Mouse (Mus musculus) kidney, postnatal 36 days (tissue): ENCODE measurements around the gene Khnyn.

Experiments
- DNase-seq, 2 experiments: peaks; one replicate each; pipeline ENCODE4 v3.0.0; 2021 to 2022; ENCODE audit warnings: mixed read lengths in 2 of 2

The Khnyn gene

DNA sequence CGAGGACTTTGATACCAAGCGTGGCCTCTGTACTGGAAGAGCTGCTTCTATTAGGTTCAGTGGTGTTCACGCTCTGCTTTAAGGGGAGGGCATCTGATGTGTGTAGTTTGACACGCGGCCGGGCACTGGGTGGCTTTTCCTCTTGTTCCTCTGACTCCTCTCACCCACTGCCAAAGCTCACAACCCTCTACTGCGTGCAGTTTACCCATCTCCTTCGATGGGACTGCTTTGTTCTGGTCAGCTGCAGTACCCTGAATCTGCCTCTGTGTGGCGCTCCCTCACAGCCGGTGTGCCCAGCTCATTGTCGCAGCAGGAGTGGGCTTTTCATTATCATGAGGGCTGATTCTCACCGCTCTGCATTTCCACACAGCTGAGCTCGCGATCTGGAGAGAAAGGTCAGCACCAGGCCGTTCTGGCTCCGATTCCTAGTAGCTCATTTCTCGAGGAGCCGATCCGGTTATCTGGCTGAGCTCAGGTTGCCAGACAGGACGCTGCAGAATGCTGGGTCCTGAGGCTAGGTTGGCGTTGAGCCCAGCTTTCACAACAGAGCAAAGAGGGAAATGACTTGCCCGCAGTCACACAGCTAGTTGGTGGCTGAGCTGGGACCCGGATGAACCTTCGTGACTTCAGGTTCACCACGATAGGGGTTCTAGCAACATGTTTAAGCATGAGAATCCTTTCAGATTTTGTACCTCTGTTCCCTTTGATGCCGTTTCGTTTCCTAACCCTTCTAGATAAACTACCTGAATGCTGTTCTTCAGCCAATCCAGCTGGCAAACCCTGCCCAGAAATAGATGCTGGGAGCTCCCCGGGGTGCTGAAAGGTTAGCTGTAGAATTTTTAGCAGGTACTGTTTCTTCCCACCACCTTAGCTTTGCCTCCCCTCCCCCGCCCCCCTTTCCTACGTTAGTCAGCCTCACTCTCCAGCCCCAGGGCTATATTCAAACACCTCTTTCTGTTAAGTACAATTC lies 10.7 kb upstream of the Khnyn start:
- peak; percentile 73 to 86 for DNase-seq

DNA sequence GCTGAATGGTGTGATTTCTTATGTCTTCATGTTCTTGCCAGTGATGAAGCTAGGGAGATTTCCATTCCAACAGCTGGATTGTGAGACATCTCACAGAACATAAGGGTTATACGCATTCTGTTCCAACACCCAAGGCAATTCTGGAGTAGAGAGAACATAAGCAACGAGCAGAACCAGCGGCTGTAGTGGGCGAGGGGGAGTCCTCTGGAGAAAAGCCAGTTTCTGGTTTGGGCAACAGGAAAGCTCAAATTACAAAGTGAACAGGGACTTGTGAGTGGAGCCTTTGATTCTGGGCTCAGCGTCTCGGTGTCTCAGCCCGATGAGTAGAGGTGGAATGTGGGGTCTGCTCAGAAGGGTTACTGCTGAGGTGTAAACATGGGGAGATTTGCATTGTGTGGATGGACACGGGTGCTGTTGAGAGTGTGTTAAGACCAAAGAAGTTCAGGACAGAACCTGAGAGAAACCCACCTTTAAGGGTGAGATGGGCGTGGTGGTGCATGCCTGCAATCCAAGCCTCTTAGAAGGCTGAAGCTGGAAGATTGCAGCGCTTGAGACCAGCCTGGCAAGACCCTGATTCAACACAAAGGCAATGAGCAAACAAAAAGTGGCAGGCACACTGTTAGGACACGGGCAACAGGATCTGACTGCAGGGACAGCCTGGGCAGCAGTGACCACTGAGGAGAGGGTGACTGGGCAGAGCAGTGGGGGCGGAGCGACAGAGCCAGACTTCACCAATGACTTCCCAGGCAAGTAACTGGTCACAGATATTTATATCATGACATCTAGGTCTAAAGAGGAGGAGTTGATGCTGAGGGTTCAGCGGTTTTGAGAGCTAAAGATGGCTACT lies 7.1 kb upstream of the Khnyn start:
- DNase-seq: no peak

DNA sequence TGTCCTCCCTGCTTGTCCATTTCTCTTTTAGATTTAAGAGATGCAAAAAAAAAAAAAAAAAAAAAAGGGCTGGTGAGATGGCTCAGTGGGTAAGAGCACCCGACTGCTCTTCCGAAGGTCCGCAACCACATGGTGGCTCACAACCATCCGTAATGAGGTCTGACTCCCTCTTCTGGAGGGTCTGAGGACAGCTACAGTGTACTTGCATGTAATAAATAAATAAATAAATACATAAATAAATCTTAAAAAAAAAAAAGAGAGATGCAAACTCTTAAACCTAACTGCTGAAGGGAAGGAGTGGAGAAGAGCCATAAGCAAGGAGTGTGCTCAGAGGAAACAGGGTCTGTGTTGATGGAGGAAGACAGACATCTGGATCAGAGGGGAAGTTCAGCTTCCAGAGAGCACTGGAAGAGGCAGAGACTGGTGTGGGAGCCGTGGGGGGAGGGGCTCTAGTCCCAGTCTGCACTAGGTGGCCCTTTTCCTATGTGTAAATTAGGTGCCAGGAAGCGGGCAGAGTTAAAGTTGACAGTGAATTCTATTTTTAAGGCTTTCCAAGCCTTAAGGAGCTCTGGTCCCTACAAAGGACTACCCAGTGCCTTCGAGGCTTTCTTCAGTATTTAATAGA lies 6.3 kb upstream of the Khnyn start:
- no peak for DNase-seq

- peak; percentile 88 to 93 for DNase-seq
These were observed 5.1 kb upstream of the Khnyn start for GRCm38 (mm10) chr14:55879623-55880022.

DNA sequence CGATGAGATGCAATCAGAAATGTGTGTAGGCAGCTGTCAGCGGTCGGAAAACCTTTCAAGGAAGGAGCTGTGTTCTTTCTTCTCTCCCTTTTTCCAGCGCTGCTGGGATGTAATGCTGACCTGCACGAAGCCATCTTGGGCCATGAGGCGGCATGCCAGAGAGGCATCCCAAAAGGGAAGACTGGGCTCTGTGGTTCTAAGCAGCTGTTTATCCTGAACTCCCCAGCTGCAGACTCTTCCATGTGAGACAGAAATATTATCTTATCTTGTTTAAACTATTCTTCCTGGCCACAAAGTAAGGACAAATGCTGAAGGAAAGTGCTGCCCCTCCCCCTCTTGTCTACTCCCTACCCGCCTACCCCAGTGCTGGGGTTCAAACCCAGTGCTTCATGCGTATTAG lies 3.8 kb upstream of the Khnyn start:
- DNase-seq: no peak

GRCm38 (mm10) chr14:55882171-55882641 lies 2.5 kb upstream of the Khnyn start:
- peak; percentile 69 to 82 for DNase-seq

DNA sequence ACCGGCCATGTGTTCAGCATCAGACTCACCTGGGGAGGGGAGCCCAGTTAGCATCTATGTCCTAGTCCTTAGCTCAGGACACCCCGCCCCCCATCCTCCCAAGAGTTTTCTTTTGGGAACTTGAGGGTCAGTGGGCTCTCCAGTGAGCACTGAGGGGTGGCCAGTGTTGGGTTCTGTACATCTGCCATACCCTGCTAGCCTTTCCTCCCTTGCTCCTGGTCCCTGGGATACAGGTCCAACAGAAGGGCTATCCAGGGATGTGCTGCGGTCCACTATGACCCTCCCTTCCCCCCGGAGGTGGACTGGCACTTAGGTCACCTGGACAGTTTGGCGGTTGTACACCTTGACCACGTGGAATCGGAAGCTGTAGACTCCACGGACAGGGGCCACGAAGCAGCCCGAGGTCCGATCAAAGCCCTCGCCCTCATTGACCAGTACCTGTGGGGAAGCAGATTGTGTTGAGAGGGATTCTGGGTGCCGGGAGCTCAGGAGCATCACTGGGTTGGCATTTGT lies 1.5 kb upstream of the Khnyn start:
- no peak for DNase-seq

- DNase-seq: no peak
These were observed 1.1 kb upstream of the Khnyn start for GRCm38 (mm10) chr14:55883663-55884062.

DNA sequence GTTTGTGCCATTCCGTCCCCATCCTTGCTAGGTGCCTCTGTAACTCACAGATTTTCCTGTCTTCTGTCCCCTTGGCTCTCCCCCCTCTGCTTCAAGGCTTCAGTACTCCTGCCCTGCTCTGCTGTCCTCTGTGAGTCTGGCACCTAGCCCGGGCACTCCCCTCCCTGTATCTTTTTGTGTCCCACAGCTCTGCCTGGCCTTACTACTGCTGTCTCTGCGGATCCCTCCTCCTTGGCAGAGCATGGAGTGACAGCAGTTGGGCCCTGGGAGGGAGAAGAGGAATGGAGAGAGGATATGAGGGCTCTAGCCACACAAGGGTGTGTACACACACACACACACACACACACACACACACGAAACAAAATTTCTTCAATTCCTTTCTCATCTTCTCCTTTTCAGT lies 581 bp upstream of the Khnyn start, which contains the start of gene Cbln3:
Cbln3 (minus strand) TSS at position 227 of the 400 bp plus-strand sequence.
- DNase-seq: peak; percentile 79 to 83

GRCm38 (mm10) chr14:55885114-55885790 lies 505 bp downstream of the Khnyn start:
- no peak for DNase-seq

DNA sequence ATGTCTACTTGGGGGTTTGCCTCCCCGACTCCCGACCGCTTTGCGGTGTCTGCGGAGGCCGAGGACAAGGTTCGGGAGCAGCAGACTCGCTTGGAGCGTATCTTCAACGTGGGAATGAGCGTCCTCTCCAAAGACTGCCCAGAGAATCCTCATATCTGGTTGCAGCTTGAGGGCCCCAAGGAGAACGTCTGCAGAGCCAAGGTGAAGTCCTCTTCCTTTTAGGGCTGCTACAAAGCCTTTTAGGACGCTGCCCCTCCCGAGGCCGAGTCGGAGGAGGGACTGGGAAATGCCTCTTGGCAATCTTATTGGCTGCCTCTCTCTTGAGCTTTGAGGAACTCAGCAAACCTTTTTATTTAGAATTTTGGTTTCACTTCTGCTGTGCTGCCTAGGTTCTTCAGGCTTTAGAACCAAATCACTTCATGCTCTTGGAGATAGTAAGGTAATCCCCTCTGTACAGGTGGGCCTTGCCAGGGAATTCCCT lies 1.1 kb downstream of the Khnyn start:
- peak; percentile 72 to 73 for DNase-seq

DNA sequence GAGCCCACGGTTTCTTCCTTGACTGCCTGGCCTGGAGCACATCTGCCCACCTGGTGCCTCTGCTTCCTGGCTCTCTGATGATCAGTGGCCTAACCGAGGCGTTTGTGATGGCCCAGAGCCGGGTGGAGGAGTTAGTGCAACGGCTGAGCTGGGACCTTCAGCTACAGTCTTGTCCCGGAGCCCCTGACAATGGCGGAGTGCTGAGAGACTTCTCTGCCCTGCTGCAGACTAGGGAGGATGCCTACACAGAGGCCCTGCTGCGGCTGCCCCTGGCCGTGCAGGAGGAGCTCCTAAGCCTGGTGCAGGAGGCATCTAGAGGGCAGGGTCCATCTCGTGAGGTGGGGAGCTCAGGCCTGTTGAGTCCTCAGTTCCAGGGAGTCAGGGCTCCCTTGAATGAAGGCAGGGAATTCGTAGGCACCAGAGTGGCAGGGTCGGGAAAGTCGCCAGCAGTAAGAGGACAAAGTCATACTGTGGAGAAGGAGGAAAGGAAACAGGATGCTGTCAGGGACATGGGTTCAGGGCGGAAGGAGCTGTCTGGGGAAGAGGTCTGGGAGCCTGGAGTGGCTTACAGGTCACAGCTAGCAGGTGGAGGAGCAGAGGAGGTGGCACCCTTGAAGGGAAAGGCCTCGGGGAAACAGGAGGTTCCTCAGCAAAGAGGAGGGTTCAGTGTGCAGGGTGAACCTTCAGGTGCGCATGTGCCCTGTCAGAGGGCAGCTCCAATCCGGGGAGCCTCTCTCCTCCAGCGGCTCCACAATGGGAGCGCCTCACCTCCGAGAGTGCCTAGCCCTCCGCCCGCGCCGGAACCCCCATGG lies 2.0 kb downstream of the Khnyn start:
- DNase-seq: peak in 1 of 2 experiments; percentile 34

DNA sequence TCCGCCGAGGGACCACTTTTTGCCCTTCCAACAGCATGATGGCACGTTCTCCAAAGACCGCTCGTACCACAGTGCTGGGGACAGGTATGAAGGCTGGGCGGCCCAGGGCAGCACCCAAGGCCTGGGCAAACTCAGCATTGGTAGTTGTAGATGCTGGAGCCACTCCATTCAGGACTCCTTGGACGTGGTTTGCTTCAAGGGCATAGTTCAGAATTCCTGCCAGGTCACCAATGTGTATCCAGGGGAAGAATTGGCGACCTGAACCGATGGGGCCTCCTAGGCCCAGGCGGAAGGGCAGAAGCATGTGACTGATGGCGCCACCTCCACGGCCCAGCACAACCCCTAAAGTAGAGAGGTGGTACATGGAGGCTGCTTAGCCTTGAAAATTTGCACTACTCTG lies 12.9 kb downstream of the Khnyn start:
- DNase-seq: peak in 1 of 2 experiments; percentile 64

DNA sequence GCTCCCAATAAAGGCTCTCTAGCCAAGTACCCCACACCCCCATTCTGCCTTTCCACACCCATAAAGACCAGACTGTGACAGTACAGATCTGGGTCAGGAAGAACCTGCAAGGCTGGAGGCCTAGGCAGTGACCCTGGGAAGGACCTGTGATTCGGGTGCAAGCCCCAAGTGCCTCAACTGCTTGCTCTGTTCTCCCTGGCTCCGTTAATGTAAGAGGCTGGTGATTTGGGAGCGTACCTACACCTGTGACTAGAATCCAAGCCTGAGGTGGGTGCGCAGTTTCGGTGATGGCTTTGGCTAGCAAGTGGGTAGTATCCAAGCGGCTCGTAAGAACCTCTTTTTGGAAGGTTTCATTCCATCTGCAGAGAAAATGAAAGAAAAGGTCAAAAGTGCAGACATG lies 14.2 kb downstream of the Khnyn start:
- DNase-seq: no peak

DNA sequence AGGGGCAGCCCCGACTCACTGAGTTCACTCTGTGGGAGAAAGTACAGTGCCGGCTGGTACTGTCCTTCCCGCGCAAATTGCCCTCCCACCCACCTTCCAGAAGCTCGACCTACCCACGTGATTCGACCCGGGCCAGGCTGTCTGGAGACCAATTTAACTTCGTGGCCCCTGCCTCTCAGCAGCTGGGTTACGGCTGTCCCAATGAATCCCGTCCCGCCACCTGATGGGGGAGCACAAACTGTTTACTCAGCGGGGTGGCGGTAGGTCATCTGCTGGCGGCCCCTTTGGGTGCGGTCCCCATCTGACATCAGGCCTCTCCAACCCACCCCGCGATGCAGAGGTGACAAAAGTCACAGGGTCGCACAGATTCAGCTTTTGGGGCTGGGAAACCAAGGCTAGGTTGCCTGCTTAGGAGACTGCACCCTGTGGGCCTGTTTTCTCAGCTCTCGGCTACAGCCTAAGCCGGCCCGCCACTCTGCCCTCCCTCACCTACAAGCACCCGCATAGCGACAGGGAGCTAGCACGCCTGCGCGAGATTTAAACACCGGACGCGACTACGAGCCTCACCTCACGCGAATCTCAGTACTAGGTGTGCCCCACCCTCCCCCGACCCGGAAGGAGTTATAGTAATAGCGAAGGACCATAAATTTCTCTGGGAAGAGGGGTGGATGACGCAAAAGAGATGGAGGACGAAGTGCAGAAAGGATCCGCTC lies 15.1 kb downstream of the Khnyn start, which contains the start of gene Sdr39u1:
Sdr39u1 (minus strand) TSS at position 593 of the 713 bp plus-strand sequence.
- DNase-seq: peak; percentile 92 to 93

DNA sequence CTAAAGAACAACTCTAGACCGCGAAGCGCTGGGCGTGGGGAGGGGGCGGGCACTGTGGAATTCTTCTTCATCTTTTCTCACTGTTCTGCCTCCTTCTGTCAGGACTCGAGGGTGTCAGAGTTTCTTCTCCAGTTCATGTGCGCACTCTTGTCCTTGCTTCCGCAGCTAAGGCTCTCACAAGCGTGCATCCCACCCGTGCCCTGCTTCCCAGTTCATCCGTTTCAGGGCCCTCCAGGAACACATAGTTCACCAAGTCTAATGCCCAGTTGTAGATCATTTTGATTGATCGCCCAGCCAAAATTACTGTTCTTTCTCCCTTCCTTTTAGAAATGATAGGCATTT lies 15.6 kb downstream of the Khnyn start:
- no peak for DNase-seq

DNA sequence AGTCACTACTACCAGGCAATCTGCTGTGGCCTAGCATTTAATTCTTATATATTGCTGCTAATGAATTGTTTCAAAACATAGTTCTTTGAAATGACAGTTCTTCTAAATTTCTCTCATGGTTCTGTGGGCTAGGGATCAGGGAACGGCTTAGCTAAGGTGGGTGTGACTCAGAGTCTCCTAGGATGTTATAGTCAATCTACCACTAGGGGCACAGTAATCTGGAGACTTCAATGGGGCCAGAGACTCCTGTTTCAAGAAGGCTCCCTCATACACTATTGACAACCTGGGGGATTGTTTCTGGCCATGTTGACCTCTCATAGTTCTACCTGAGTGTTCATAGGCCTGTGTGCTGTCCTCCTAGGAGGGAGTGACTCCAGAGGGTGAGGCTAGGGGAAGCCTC lies 20.8 kb downstream of the Khnyn start:
- DNase-seq: no peak

GRCm38 (mm10) chr14:55913406-55913805 lies 28.7 kb downstream of the Khnyn start:
- DNase-seq: no peak

DNA sequence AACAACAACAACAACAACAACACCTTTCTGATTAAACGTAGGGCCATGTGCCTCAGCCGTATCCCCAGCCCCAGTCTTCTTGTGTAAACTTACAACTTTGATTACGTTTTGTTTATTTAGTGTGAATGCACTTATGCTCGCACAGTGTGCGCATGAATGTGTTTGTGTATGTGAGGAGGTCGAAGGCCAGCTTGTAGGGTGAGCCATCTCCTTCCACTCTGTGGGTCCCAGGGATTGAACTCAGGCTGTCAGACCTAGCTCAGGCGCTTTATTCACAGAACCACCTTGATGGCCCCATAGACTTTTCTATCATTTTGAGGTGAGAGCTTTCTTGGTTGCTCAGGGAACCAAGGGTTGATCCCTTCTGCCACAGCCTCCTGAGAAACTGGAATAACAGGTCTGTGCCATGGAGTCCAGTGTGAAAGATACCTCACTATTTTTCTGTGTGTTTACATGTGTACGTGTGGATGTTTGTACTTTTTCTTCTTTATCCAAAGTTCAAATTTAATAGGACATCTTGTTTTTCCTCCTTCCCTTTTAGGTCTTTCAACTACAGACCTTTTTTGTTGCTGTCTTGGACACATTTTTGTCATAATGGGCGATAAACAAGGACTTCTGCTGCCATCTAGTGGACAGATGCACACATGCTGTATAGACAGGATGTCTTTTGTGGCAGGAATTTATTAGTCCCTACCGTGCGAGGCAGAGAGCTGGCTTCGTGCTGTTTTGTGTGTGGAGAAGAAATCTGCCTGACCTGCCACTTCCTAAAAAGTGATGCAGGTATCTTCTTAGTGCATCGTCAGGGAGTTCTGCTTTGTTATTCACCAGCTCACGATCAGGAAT lies 33.7 kb downstream of the Khnyn start:
- peak; percentile 84 to 86 for DNase-seq
